Mouse (Mus musculus) midbrain, postnatal 0 days (tissue): ENCODE data around the gene Ptprt. TPM values are rescaled to one million over a fixed set of nuclear protein-coding genes. Genes with fewer than 3 reads are reported as not detected.

Source experiments
- ATAC-seq: fragments of 200-750 bp; cut with Nextera tagmentation; 2 replicates; pipeline ENCODE4 v1.8.0; 2017; ENCODE audit warnings: moderate number of reproducible peaks, mild to moderate bottlenecking, moderate TSS enrichment, moderate library complexity; ENCODE audit not compliant: low FRiP score
- DNase-seq: peaks from one replicate; pipeline ENCODE4 v3.0.0-alpha.2; 2015; ENCODE audit warnings: low spot score
- H3K27ac ChIP-seq: fragments of 300-500 bp; sonication (generic); 2 replicates; pipeline ENCODE4 v1.5.1; 2014; ENCODE audit warnings: low read depth, mild to moderate bottlenecking, low read length, mixed read lengths
- H3K27me3 ChIP-seq: fragments of 300-500 bp; sonication (generic); 2 replicates; pipeline ENCODE4 v1.6.1; 2014; ENCODE audit warnings: low read length, control low read depth, mixed read lengths; ENCODE audit not compliant: insufficient read depth
- H3K36me3 ChIP-seq: fragments of 300-500 bp; sonication (generic); 2 replicates; pipeline ENCODE4 v1.6.1; 2014; ENCODE audit warnings: low read length, control low read depth, mixed read lengths; ENCODE audit not compliant: insufficient read depth
- H3K4me1 ChIP-seq: fragments of 300-500 bp; sonication (generic); 2 replicates; pipeline ENCODE4 v1.6.1; 2014; ENCODE audit warnings: mild to moderate bottlenecking, control low read depth, antibody characterized with exemption, low read length, mixed read lengths; ENCODE audit not compliant: insufficient read depth
- H3K4me2 ChIP-seq: fragments of 300-500 bp; sonication (generic); 2 replicates; pipeline ENCODE4 v1.6.1; 2014; ENCODE audit warnings: low read depth, mild to moderate bottlenecking, low read length, mixed read lengths; ENCODE audit not compliant: poor library complexity, severe bottlenecking
- H3K4me3 ChIP-seq: fragments of 300-500 bp; sonication (generic); 2 replicates; pipeline ENCODE4 v1.5.1; 2014; ENCODE audit warnings: low read depth, mild to moderate bottlenecking, low read length, moderate library complexity
- H3K9ac ChIP-seq: fragments of 300-500 bp; sonication (generic); replicated peaks from 2 replicates; pipeline ENCODE4 v1.6.1; 2014; ENCODE audit warnings: mild to moderate bottlenecking, low read length, moderate library complexity, mixed read lengths; ENCODE audit not compliant: poor library complexity, severe bottlenecking
- H3K9me3 ChIP-seq: fragments of 300-500 bp; sonication (generic); 2 replicates; pipeline ENCODE4 v1.6.1; 2016; ENCODE audit warnings: low read length, control low read depth
- CTCF ChIP-seq: IDR thresholded peaks from 2 replicates; pipeline ENCODE4 v1.5.1; 2016; ENCODE audit warnings: antibody characterized with exemption, mild to moderate bottlenecking
- WGBS: fragments of 180-500 bp; shearing (Covaris S2); extraction: QIAGEN DNeasy Blood & Tissue Kit; methylation state at CpG from one replicate; pipeline ENCODE4 v1.1.7; 2014; 5-methylcytosine and 5-hydroxymethylcytosine counted together
- polyA plus RNA-seq: library from polyadenylated mRNA; unstranded; fragments of >200 nt; fragmentation: Nextera tagmentation; extraction: Ambion mirVana; gene quantifications from 2 replicates; pipeline ENCODE4 v1.2.1, GENCODE M21; 2015
- total RNA-seq: library from RNA; depleted of rRNA; stranded (reverse); fragments of >200 nt; gene quantifications from 2 replicates; pipeline ENCODE4 v1.2.3, GENCODE M21; 2014

Ptprt gene
- total and polyA plus RNA-seq, 2 experiments from 2014 or later = 12.6 to 72.2 TPM

DNA sequence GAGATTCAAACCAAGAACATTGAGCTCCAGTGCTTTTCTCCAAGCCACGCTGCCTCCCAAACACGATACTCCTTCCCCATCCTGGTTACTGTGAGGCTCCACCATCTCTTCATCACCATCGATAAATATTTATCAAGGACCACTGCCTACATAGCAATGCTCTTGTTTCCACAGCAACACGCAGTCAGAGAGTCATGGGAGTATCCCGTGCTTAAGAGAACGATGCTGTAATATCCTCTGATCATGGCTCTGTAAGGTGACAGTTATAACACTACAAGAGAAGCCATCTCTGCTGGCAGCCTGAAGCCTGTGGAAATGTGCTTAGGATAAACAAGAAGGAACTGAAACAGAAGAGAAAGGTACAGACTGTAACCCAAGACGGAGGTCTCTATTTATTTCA lies 3.4 kb downstream of the Ptprt start:
- Histone ChIP-seq H3K4me2 (peak overlapping the region; percentile 96), H3K9ac (no peak overlapping the region), H3K9me3 (no peaks in the 10 kb centered on the region), H3K36me3 (no peaks in the 10 kb centered on the region), H3K4me1 (no peaks in the 10 kb centered on the region), H3K27me3 (no peaks in the 10 kb centered on the region), H3K4me3 (peak overlapping the region; percentile 74; the same call in 1 of the 2 replicates), H3K27ac (peak overlapping the region; percentile 20; the same call in 1 of the 2 replicates)
- WGBS = 21% methylated on average over 7 of the region's 7 CpGs
- no peak for TF ChIP-seq CTCF
- DNase-seq (peak; percentile 31), ATAC-seq (no peak)

GRCm38 (mm10) chr2:162654416-162654815 lies 6.5 kb downstream of the Ptprt start:
- no peaks in the 10 kb centered on the region for H3K4me1 ChIP-seq
- no peak overlapping the region for H3K27ac ChIP-seq
- ATAC-seq (no peak), DNase-seq (no peak)
- no peak for TF ChIP-seq CTCF
- H3K36me3 ChIP-seq = no peaks in the 10 kb centered on the region
- H3K9me3 ChIP-seq = no peaks in the 10 kb centered on the region
- 86% methylated on average over 4 of the region's 4 CpGs for WGBS
- no peak overlapping the region for H3K4me2 ChIP-seq
- H3K9ac ChIP-seq = no peak overlapping the region
- H3K4me3 ChIP-seq = no peak overlapping the region
- H3K27me3 ChIP-seq = no peaks in the 10 kb centered on the region

DNA sequence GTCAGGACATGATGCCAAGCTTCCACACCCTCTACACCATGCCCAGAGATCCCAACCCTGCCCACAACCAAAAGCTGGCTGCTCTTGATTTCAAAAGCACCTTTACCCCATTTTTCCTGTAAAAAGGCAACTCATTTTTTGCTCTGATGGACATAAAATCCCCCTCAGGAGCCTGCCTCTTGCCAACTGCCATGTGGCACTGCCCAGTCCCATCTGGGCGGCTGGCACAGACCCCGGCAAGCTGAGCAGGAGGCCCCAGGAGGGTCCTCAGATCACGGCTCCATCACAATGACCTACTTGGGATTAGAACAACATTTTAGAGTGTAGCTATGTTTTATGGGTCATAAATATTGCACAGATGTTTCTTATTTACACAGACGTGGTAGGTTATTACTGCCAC lies 22.3 kb downstream of the Ptprt start:
- Histone ChIP-seq H3K9ac (no peak overlapping the region), H3K36me3 (no peaks in the 10 kb centered on the region), H3K27ac (no peak overlapping the region), H3K4me3 (no peak overlapping the region), H3K4me1 (no peaks in the 10 kb centered on the region), H3K27me3 (no peaks in the 10 kb centered on the region), H3K4me2 (no peak overlapping the region), H3K9me3 (no peaks in the 10 kb centered on the region)
- WGBS = 62% methylated on average over 4 of the region's 4 CpGs
- no peak for TF ChIP-seq CTCF
- no peak for ATAC-seq
- DNase-seq = peak; percentile 68

GRCm38 (mm10) chr2:162637537-162637936 lies 23.4 kb downstream of the Ptprt start:
- no peaks in the 10 kb centered on the region for H3K27me3 ChIP-seq
- no peak overlapping the region for H3K9ac ChIP-seq
- no peaks in the 10 kb centered on the region for H3K9me3 ChIP-seq
- no peaks in the 10 kb centered on the region for H3K4me1 ChIP-seq
- DNase-seq (no peak), ATAC-seq (no peak)
- no peak overlapping the region for H3K4me3 ChIP-seq
- H3K36me3 ChIP-seq = no peaks in the 10 kb centered on the region
- WGBS = 61% methylated on average over 1 of the region's 1 CpGs
- no peak overlapping the region for H3K27ac ChIP-seq
- no peak overlapping the region for H3K4me2 ChIP-seq
- no peak for TF ChIP-seq CTCF

DNA sequence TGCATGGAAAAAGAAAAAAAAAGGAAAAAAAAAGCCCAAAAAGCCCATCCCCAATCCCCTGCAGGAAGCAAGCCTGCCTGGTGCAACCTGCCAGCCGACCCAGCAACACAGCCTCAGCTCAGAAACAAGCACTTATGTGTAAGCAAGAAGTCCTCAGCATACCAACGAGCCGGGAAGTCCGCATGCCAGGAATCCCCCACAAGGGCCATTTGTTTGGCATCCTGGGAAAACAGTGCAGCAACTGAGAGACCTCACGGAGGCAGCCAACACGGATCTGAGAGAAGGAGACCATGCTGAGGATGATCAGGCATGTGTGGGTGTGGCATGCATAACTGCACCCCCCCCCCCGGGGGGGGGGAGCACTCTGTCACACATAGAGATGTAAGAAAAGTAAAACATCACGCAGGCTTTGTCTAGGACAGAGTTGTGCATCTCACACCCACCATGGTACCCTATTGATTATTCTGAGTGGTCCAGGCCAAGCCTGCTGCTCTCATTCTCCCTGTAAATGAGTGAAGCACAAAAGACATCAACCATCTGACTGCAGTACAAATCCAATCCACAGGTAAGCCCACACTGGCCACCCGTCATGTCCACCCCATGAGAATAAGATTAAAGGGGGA lies 24.4 kb downstream of the Ptprt start:
- peak; percentile 78 for DNase-seq
- Histone ChIP-seq H3K4me1 (no peaks in the 10 kb centered on the region), H3K36me3 (no peaks in the 10 kb centered on the region), H3K9me3 (no peaks in the 10 kb centered on the region), H3K4me2 (no peak overlapping the region), H3K27ac (peak overlapping the region; percentile 26; the same call in 1 of the 2 replicates), H3K4me3 (no peak overlapping the region), H3K9ac (no peak overlapping the region), H3K27me3 (no peaks in the 10 kb centered on the region)
- ATAC-seq = peak; percentile 66
- TF ChIP-seq CTCF = no peak
- 26% methylated on average over 9 of the region's 9 CpGs for WGBS

DNA sequence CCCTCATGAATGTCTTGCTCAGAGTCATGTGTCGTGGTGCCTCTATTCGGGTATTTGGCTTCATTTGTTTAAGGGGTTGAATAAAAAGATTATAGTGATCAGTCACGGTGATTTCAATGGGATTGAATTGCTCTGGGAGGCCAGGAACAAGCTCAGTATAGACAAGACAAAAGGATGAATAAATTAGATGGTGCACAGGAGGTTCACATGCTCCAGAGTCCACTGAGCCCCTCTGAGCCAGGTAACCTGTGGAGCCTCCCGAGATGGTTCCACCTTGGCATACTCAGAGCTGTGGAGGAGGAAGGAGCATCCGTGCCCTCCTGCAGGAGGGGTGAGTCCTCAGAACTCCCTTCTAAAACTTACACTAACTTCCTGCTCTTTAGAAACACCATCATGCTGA lies 26.0 kb downstream of the Ptprt start:
- H3K27me3 ChIP-seq = no peaks in the 10 kb centered on the region
- H3K27ac ChIP-seq = no peak overlapping the region
- WGBS = 25% methylated on average over 5 of the region's 5 CpGs
- no peaks in the 10 kb centered on the region for H3K9me3 ChIP-seq
- DNase-seq (no peak), ATAC-seq (no peak)
- no peaks in the 10 kb centered on the region for H3K36me3 ChIP-seq
- H3K9ac ChIP-seq = no peak overlapping the region
- H3K4me3 ChIP-seq = no peak overlapping the region
- no peaks in the 10 kb centered on the region for H3K4me1 ChIP-seq
- TF ChIP-seq CTCF = no peak
- H3K4me2 ChIP-seq = no peak overlapping the region
